Mouse (Mus musculus): ENCODE measurements around the gene Saysd1.

The Saysd1 gene

GRCm38 (mm10) chr14:20138484-20139355, at the start of gene Saysd1:
TSS of gene Saysd1 (minus strand) at chr14:20138534.
- no peak for DNase-seq

GRCm38 (mm10) chr14:20185426-20185825, 47.1 kb upstream of the Saysd1 start:
- no peak for DNase-seq

GRCm38 (mm10) chr14:20183701-20184100, 45.4 kb upstream of the Saysd1 start:
- no peak for DNase-seq

GRCm38 (mm10) chr14:20182596-20182995, 44.3 kb upstream of the Saysd1 start:
- no peak for DNase-seq

GRCm38 (mm10) chr14:20181466-20181921, 43.2 kb upstream of the Saysd1 start, which contains the start of gene Kcnk5:
TSS of gene Kcnk5 (minus strand) at chr14:20181809.
- peak; percentile 13 to 22 for DNase-seq

GRCm38 (mm10) chr14:20180751-20181162, 42.4 kb upstream of the Saysd1 start:
- no peak for DNase-seq

GRCm38 (mm10) chr14:20180304-20180703, 42.0 kb upstream of the Saysd1 start:
- DNase-seq: no peak

GRCm38 (mm10) chr14:20179731-20180280, 41.5 kb upstream of the Saysd1 start:
- DNase-seq: no peak

- DNase-seq: no peak
Measured at GRCm38 (mm10) chr14:20179080-20179479, 40.7 kb upstream of the Saysd1 start.

- DNase-seq: no peak
Measured at GRCm38 (mm10) chr14:20178593-20178992, 40.3 kb upstream of the Saysd1 start.

- DNase-seq: no peak
Measured at GRCm38 (mm10) chr14:20177494-20178123, 39.3 kb upstream of the Saysd1 start.

- DNase-seq: no peak
Measured at GRCm38 (mm10) chr14:20175705-20176104, 37.4 kb upstream of the Saysd1 start.

- DNase-seq: no peak
Measured at GRCm38 (mm10) chr14:20175114-20175513, 36.8 kb upstream of the Saysd1 start.

- DNase-seq: no peak
Measured at GRCm38 (mm10) chr14:20174696-20175095, 36.4 kb upstream of the Saysd1 start.

GRCm38 (mm10) chr14:20173873-20174490, 35.6 kb upstream of the Saysd1 start:
- DNase-seq: no peak

- no peak for DNase-seq
Measured at GRCm38 (mm10) chr14:20172924-20173323, 34.6 kb upstream of the Saysd1 start.

GRCm38 (mm10) chr14:20172509-20172908, 34.2 kb upstream of the Saysd1 start:
- no peak for DNase-seq

- no peak for DNase-seq
Measured at GRCm38 (mm10) chr14:20171840-20172239, 33.5 kb upstream of the Saysd1 start.

GRCm38 (mm10) chr14:20169251-20169650, 30.9 kb upstream of the Saysd1 start:
- DNase-seq: no peak

GRCm38 (mm10) chr14:20168478-20168877, 30.1 kb upstream of the Saysd1 start:
- DNase-seq: no peak

GRCm38 (mm10) chr14:20168054-20168453, 29.7 kb upstream of the Saysd1 start:
- no peak for DNase-seq

- DNase-seq: no peak
Measured at GRCm38 (mm10) chr14:20165413-20165812, 27.1 kb upstream of the Saysd1 start.

- DNase-seq: no peak
Measured at GRCm38 (mm10) chr14:20164438-20164837, 26.1 kb upstream of the Saysd1 start.

Data from cerebellum, adult 18-20 months (tissue).